Mouse (Mus musculus) CH12F3 (cell line): Measurements from ENCODE around the gene Rgs6.

Experiments
- in situ Hi-C: fragments of 300-500 bp; cut with MboI; formaldehyde crosslinking; loops from 2 replicates; pipeline ENCODE4 v1.14.3; 2020; ENCODE audit warnings: low sequenced_read_pairs

Rgs6 gene

GRCm38 (mm10) chr12:83016486-83016885, 428.4 kb downstream of the Rgs6 start:
- in situ Hi-C loops, result no loop called here

- in situ Hi-C loops, result no loop called here
Measured at GRCm38 (mm10) chr12:83018005-83018404, 429.9 kb downstream of the Rgs6 start.

- in situ Hi-C loops, result no loop called here
Measured at GRCm38 (mm10) chr12:83026985-83027384, 438.9 kb downstream of the Rgs6 start.

- in situ Hi-C loops, result no loop called here
Measured at GRCm38 (mm10) chr12:83033171-83033835, 445.2 kb downstream of the Rgs6 start.

GRCm38 (mm10) chr12:83034859-83035569, 446.9 kb downstream of the Rgs6 start:
- in situ Hi-C loops, result no loop called here

GRCm38 (mm10) chr12:83037798-83038560, 449.9 kb downstream of the Rgs6 start:
- in situ Hi-C loops, result no loop called here

- in situ Hi-C loops, result no loop called here
Measured at GRCm38 (mm10) chr12:83038779-83039178, 450.7 kb downstream of the Rgs6 start.

GRCm38 (mm10) chr12:83039859-83040258, 451.8 kb downstream of the Rgs6 start:
- in situ Hi-C loops, result no loop called here

GRCm38 (mm10) chr12:83043980-83044620, 456.0 kb downstream of the Rgs6 start:
- in situ Hi-C loops, result no loop called here

GRCm38 (mm10) chr12:83044621-83044990, 456.5 kb downstream of the Rgs6 start:
- in situ Hi-C loops, result no loop called here

- in situ Hi-C loops, result no loop called here
Measured at GRCm38 (mm10) chr12:83045001-83045531, 457.0 kb downstream of the Rgs6 start.

GRCm38 (mm10) chr12:83046734-83047133, 458.6 kb downstream of the Rgs6 start:
- in situ Hi-C loops, result no loop called here

GRCm38 (mm10) chr12:83047710-83048109, 459.6 kb downstream of the Rgs6 start:
- in situ Hi-C loops, result no loop called here

- in situ Hi-C loops, result no loop called here
Measured at GRCm38 (mm10) chr12:83050514-83050913, 462.4 kb downstream of the Rgs6 start.

- in situ Hi-C loops, result no loop called here
Measured at GRCm38 (mm10) chr12:83052391-83052790, 464.3 kb downstream of the Rgs6 start.

GRCm38 (mm10) chr12:83055690-83056089, 467.6 kb downstream of the Rgs6 start:
- in situ Hi-C loops, result no loop called here

- in situ Hi-C loops, result no loop called here
Measured at GRCm38 (mm10) chr12:83066426-83066825, 478.3 kb downstream of the Rgs6 start.

GRCm38 (mm10) chr12:83070848-83071247, 482.8 kb downstream of the Rgs6 start:
- in situ Hi-C loops, result no loop called here

- in situ Hi-C loops, result no loop called here
Measured at GRCm38 (mm10) chr12:83072181-83072887, 484.2 kb downstream of the Rgs6 start.
